Mouse (Mus musculus): ENCODE data around the gene Ky. TPM values are rescaled to one million over a fixed set of nuclear protein-coding genes. Genes with fewer than 3 reads are reported as not detected.

Ky gene
- polyA plus RNA-seq, 1 experiment from 2014 or later: 0.57 TPM

Other genes starting within 250 kb of the Ky start
- 12.5 and 12.8 TPM in 2 replicates for gene Ephb1, start 151.1 kb upstream of the Ky start, polyA plus RNA-seq (2014; fragmentation: Nextera tagmentation; extraction: Ambion mirVana)
- gene Anapc13, start 120.5 kb downstream of the Ky start, polyA plus RNA-seq (2014; fragmentation: Nextera tagmentation; extraction: Ambion mirVana): 212 and 216 TPM in 2 replicates
- gene Cep63, start 120.8 kb downstream of the Ky start, polyA plus RNA-seq (2014; fragmentation: Nextera tagmentation; extraction: Ambion mirVana): 40.2 and 46.2 TPM in 2 replicates
- gene Amotl2, start 210.9 kb downstream of the Ky start, polyA plus RNA-seq (2014; fragmentation: Nextera tagmentation; extraction: Ambion mirVana): 29.3 and 33.6 TPM in 2 replicates